ENCODE assay signal across 8 mouse cellular contexts in genomic region chr11:9118421-9119121, GRCm38 (mm10). TPM values are rescaled to one million over a fixed set of nuclear protein-coding genes. Genes with fewer than 3 reads are reported as not detected.
DNase-seq lines count a peak whose midpoint lies in the region; ATAC-seq and TF ChIP-seq lines count a peak whose summit lies in the region.

No protein-coding gene starts in this region.

- H3K27ac ChIP-seq in forebrain, embryonic 16.5 days (ENCODE audit: low read length), result no peak overlapping the region
- no peak overlapping the region for H3K27ac ChIP-seq in hindbrain, embryonic 16.5 days (ENCODE audit: low read depth, low read length)
- no peak overlapping the region for H3K27ac ChIP-seq in liver, embryonic 14.5 days

- TF ChIP-seq POLR2A in myocyte (IDR thresholded peaks at IDR 0.05; ENCODE audit: insufficient read length, low read depth), result no peak

- peak; percentile 47 for ATAC-seq in forebrain, embryonic 16.5 days
- ATAC-seq in hindbrain, embryonic 16.5 days, result peak; percentile 76
- ATAC-seq in liver, embryonic 14.5 days (ENCODE audit: insufficient read depth), result peak; percentile 70; the same call in 1 of the 2 replicates

- TF ChIP-seq EP300 in liver, embryonic 14.5 days (IDR thresholded peaks at IDR 0.05; ENCODE audit: low read depth), result no peak

- peak overlapping the region; percentile 43 for H3K4me3 ChIP-seq in forebrain, embryonic 16.5 days (replicated peaks; ENCODE audit: low read length)
- H3K4me3 ChIP-seq in hindbrain, embryonic 16.5 days (ENCODE audit: low read length), result peak overlapping the region; percentile 43
- H3K4me3 ChIP-seq in liver, embryonic 14.5 days (ENCODE audit: insufficient read depth in 1 of 2, low read depth in 2 of 2, low read length in 2 of 2), result peak overlapping the region; percentile 13 to 32; a peak in 3 of 4 replicates
- H3K4me3 ChIP-seq in myocyte, result peak overlapping the region; percentile 32

- TF ChIP-seq CTCF in liver, embryonic 14.5 days (IDR thresholded peaks at IDR 0.05; ENCODE audit: low read depth), result no peak

- no peaks in the 10 kb centered on the region for H3K79me2 ChIP-seq in myocyte (ENCODE audit: control insufficient read depth, insufficient read depth)

- peaks cover 29% of the 10 kb centered on the region for H3K4me1 ChIP-seq in forebrain, embryonic 16.5 days (replicated peaks; ENCODE audit: control insufficient read depth, insufficient read depth, low read length)
- H3K4me1 ChIP-seq in hindbrain, embryonic 16.5 days (ENCODE audit: control insufficient read depth, insufficient read depth, low read depth, low read length), result peaks cover 21% of the 10 kb centered on the region
- peaks cover 0 to 11% of the 10 kb centered on the region in 2 experiments; a peak in 2 of 4 replicates for H3K4me1 ChIP-seq in liver, embryonic 14.5 days (replicated peaks; ENCODE audit: control insufficient read depth in 2 of 2, insufficient read depth in 2 of 2, low read length in 1 of 2)

- H3K4me2 ChIP-seq in forebrain, embryonic 16.5 days (ENCODE audit: low read length), result peak overlapping the region; percentile 94
- peak overlapping the region; percentile 90 for H3K4me2 ChIP-seq in hindbrain, embryonic 16.5 days (ENCODE audit: low read length)
- H3K4me2 ChIP-seq in liver, embryonic 14.5 days (ENCODE audit: low read depth), result peak overlapping the region; percentile 62
- peak overlapping the region; percentile 99 for H3K4me2 ChIP-seq in myocyte (ENCODE audit: low read depth)

- peak overlapping the region; percentile 42 for H3K9ac ChIP-seq in forebrain, embryonic 16.5 days (replicated peaks; ENCODE audit: low read depth, low read length)
- peak overlapping the region; percentile 35 for H3K9ac ChIP-seq in hindbrain, embryonic 16.5 days (ENCODE audit: low read depth, low read length)
- H3K9ac ChIP-seq in liver, embryonic 14.5 days (replicated peaks), result no peak overlapping the region

- WGBS in forebrain, embryonic 16.5 days, result under 1% methylated on average over 40 of the region's 40 CpGs
- WGBS in hindbrain, embryonic 16.5 days, result 1% methylated on average over 40 of the region's 40 CpGs
- under 1% methylated on average over 40 of the region's 40 CpGs for WGBS in liver, embryonic 14.5 days (ENCODE audit: insufficient replicate concordance)

- peak overlapping the region; percentile 9 for H3ac ChIP-seq in myocyte (ENCODE audit: control insufficient read depth, insufficient read length)

- DNase-seq in MN1 (ENCODE audit: low spot score), result peak; percentile 55
- DNase-seq in adrenal gland, postnatal 36 days, result peak; percentile 80 to 81
- DNase-seq in liver, embryonic 14.5 days (ENCODE audit: low read depth in 3 of 3, low spot score in 3 of 3), result peak in 1 of 3 experiments; percentile 16
- DNase-seq in right cerebral cortex, postnatal 36 days (ENCODE audit: low spot score in 2 of 2), result no peak
- DNase-seq in layer of hippocampus, postnatal 36 days, result no peak

- H3K36me3 ChIP-seq in forebrain, embryonic 16.5 days (ENCODE audit: control insufficient read depth, insufficient read depth), result no peaks in the 10 kb centered on the region
- H3K36me3 ChIP-seq in hindbrain, embryonic 16.5 days (ENCODE audit: control insufficient read depth, insufficient read depth, low read length), result no peaks in the 10 kb centered on the region
- no peaks in the 10 kb centered on the region for H3K36me3 ChIP-seq in liver, embryonic 14.5 days (replicated peaks; ENCODE audit: control insufficient read depth, insufficient read depth, low read depth)
- no peaks in the 10 kb centered on the region for H3K36me3 ChIP-seq in myocyte (ENCODE audit: control insufficient read depth, insufficient read depth)

- peaks cover 27% of the 10 kb centered on the region for H3K27me3 ChIP-seq in forebrain, embryonic 16.5 days (replicated peaks; ENCODE audit: control insufficient read depth, insufficient read depth, low read length)
- H3K27me3 ChIP-seq in hindbrain, embryonic 16.5 days (replicated peaks; ENCODE audit: control insufficient read depth, insufficient read depth, low read length), result peaks cover 14% of the 10 kb centered on the region
- peaks cover 24% of the 10 kb centered on the region for H3K27me3 ChIP-seq in liver, embryonic 14.5 days (ENCODE audit: control insufficient read depth, insufficient read depth, low read length)
- no peaks in the 10 kb centered on the region for H3K27me3 ChIP-seq in myocyte (ENCODE audit: control insufficient read depth, insufficient read depth, insufficient read length)

- H3K9me3 ChIP-seq in forebrain, embryonic 16.5 days (ENCODE audit: control insufficient read depth, low read length), result no peaks in the 10 kb centered on the region
- H3K9me3 ChIP-seq in hindbrain, embryonic 16.5 days (ENCODE audit: control insufficient read depth, low read length), result no peaks in the 10 kb centered on the region
- H3K9me3 ChIP-seq in liver, embryonic 14.5 days (ENCODE audit: control insufficient read depth, low read length), result no peaks in the 10 kb centered on the region

TF ChIP-seq in myocyte, 11 proteins besides CTCF, POLR2A, EP300 and RAD21:
- TF ChIP-seq CEBPB (IDR thresholded peaks at IDR 0.05; ENCODE audit: insufficient read depth, poor library complexity, severe bottlenecking) (no peak), MAX (IDR thresholded peaks at IDR 0.05; ENCODE audit: low read depth) (no peak), E2F4 (IDR thresholded peaks at IDR 0.05; ENCODE audit: insufficient read depth) (no peak), REST (IDR thresholded peaks at IDR 0.05; ENCODE audit: insufficient read depth, insufficient read length) (no peak), MYOD1 (IDR thresholded peaks at IDR 0.05; ENCODE audit: control insufficient read depth in 1 of 3, insufficient read length in 2 of 3, low read depth in 2 of 3) (peak in 1 of 3 experiments; percentile 8)

RNA-seq across cellular contexts. Expression of gene Upp1, which starts 0.7 kb away (rescaled TPM):
- total RNA-seq in adrenal gland, postnatal 36 days (2021), result 1 to 10 TPM; 5.3 to 9.8 TPM
- 1.0 and 2.7 TPM in 2 replicates for polyA plus RNA-seq in forebrain, embryonic 16.5 days (2015; fragmentation: Nextera tagmentation; extraction: Ambion mirVana)
- 4.4 and 6.3 TPM in 2 replicates for polyA plus RNA-seq in hindbrain, embryonic 16.5 days (2015; fragmentation: Nextera tagmentation; extraction: Ambion mirVana)
- polyA plus RNA-seq in liver, embryonic 14.5 days (2012; rRNA removed), result 1.1 TPM in 2 replicates
- 1.4 and 1.8 TPM in 2 replicates for polyA plus RNA-seq in liver, embryonic 14.5 days (2014; fragmentation: Nextera tagmentation; extraction: Ambion mirVana)
- polyA plus RNA-seq in myocyte (2012; fragmentation: generic; extraction: Trizol), result 10.1 TPM
- 1 to 10 TPM; 1.8 to 2.9 TPM for total RNA-seq in layer of hippocampus, postnatal 36 days (2021)

Comparison
In these comparisons a context has a peak if more than half of its experiments do, and no peak if none do; other contexts are left out.
1. DNase-seq: peak in MN1 (single experiment) and adrenal gland, postnatal 36 days (2 of 2); none in right cerebral cortex, postnatal 36 days (0 of 2) and layer of hippocampus, postnatal 36 days (0 of 2).
2. Peak in every context shown above with its lines, with median percentiles within 50 percentile points of each other: ATAC-seq, H3K4me2 ChIP-seq and H3K4me3 ChIP-seq.